Mouse (Mus musculus) lung, postnatal 0 days (tissue): ENCODE results near the gene Smc6. TPM values are rescaled to one million over a fixed set of nuclear protein-coding genes. Genes with fewer than 3 reads are reported as not detected.
A peak's percentile ranks its signal among the peaks of the same experiment; 100 is the strongest.

Source experiments
- ATAC-seq: fragments of 200-750 bp; cut with Nextera tagmentation; 2 replicates; pipeline ENCODE4 v1.8.0; 2017; ENCODE audit warnings: moderate library complexity
- DNase-seq: peaks from one replicate; pipeline ENCODE4 v3.0.0-alpha.2; 2016; ENCODE audit warnings: low spot score
- H3K27ac ChIP-seq: fragments of 300-500 bp; sonication (generic); 2 replicates; pipeline ENCODE4 v1.5.1; 2014; ENCODE audit warnings: antibody characterized with exemption, mild to moderate bottlenecking, low read length, mixed read lengths
- H3K27me3 ChIP-seq: fragments of 300-500 bp; sonication (generic); replicated peaks from 2 replicates; pipeline ENCODE4 v1.6.1; 2014; ENCODE audit warnings: low read length, mixed read lengths; ENCODE audit not compliant: insufficient read depth
- H3K36me3 ChIP-seq: fragments of 300-500 bp; sonication (generic); 2 replicates; pipeline ENCODE4 v1.6.1; 2014; ENCODE audit warnings: low read length, mixed read lengths; ENCODE audit not compliant: insufficient read depth
- H3K4me1 ChIP-seq: fragments of 300-500 bp; sonication (generic); 2 replicates; pipeline ENCODE4 v1.6.1; 2014; ENCODE audit warnings: antibody characterized with exemption, low read depth, low read length, mixed read lengths; ENCODE audit not compliant: insufficient read depth
- H3K4me2 ChIP-seq: fragments of 300-500 bp; sonication (generic); replicated peaks from 2 replicates; pipeline ENCODE4 v1.6.1; 2014; ENCODE audit warnings: low read depth, mild to moderate bottlenecking, low read length, moderate library complexity, mixed read lengths
- H3K4me3 ChIP-seq: fragments of 300-500 bp; sonication (generic); 2 replicates; pipeline ENCODE4 v1.5.1; 2014; ENCODE audit warnings: low read depth, low read length
- H3K9ac ChIP-seq: fragments of 300-500 bp; sonication (generic); replicated peaks from 2 replicates; pipeline ENCODE4 v1.6.1; 2014; ENCODE audit warnings: low read depth, mild to moderate bottlenecking
- H3K9me3 ChIP-seq: fragments of 300-500 bp; sonication (generic); 2 replicates; pipeline ENCODE4 v1.6.1; 2016; ENCODE audit warnings: low read length, mixed read lengths
- CTCF ChIP-seq: IDR thresholded peaks from 2 replicates; pipeline ENCODE4 v1.5.1; 2016; ENCODE audit warnings: antibody characterized with exemption, mild to moderate bottlenecking
- EP300 ChIP-seq: IDR thresholded peaks from 2 replicates; pipeline ENCODE4 v1.6.1; 2016; ENCODE audit warnings: antibody characterized with exemption, mild to moderate bottlenecking, control low read depth
- WGBS: fragments of 180-500 bp; shearing (Covaris S2); extraction: QIAGEN DNeasy Blood & Tissue Kit; methylation state at CpG from one replicate; pipeline ENCODE4 v1.1.7; 2014; 5-methylcytosine and 5-hydroxymethylcytosine counted together
- polyA plus RNA-seq: library from polyadenylated mRNA; unstranded; fragments of >200 nt; fragmentation: Nextera tagmentation; extraction: Ambion mirVana; gene quantifications from 2 replicates; pipeline ENCODE4 v1.2.1, GENCODE M21; 2015

Gene Smc6
- polyA plus RNA-seq, 1 experiment from 2014 or later: 98.7 TPM

GRCm38 (mm10) chr12:11276632-11277031 is 10.9 kb downstream of the Smc6 start:
- H3K4me2 ChIP-seq: no peak overlapping the region
- peaks cover 12% of the 10 kb centered on the region; the same call in 1 of the 2 replicates for H3K36me3 ChIP-seq
- DNase-seq (no peak), ATAC-seq (no peak)
- no peak overlapping the region for H3K27ac ChIP-seq
- H3K4me3 ChIP-seq: no peak overlapping the region
- no peaks in the 10 kb centered on the region for H3K27me3 ChIP-seq
- H3K9me3 ChIP-seq: no peaks in the 10 kb centered on the region
- WGBS: 99% methylated on average over 2 of the region's 2 CpGs
- H3K4me1 ChIP-seq: no peaks in the 10 kb centered on the region
- TF ChIP-seq CTCF: no peak
- TF ChIP-seq EP300: no peak
- H3K9ac ChIP-seq: no peak overlapping the region

- Histone ChIP-seq H3K4me3 (no peak overlapping the region), H3K36me3 (peaks cover 12% of the 10 kb centered on the region; the same call in 1 of the 2 replicates), H3K4me1 (no peaks in the 10 kb centered on the region), H3K9ac (no peak overlapping the region), H3K27ac (no peak overlapping the region), H3K9me3 (no peaks in the 10 kb centered on the region), H3K4me2 (no peak overlapping the region), H3K27me3 (no peaks in the 10 kb centered on the region)
- no peak for DNase-seq
- no peak for TF ChIP-seq CTCF
- TF ChIP-seq EP300: no peak
- no peak for ATAC-seq
- 88% methylated on average over 6 of the region's 6 CpGs for WGBS
These were observed 11.5 kb downstream of the Smc6 start for GRCm38 (mm10) chr12:11277207-11277606.

- peaks cover 13% of the 10 kb centered on the region; the same call in 1 of the 2 replicates for H3K36me3 ChIP-seq
- H3K4me2 ChIP-seq: no peak overlapping the region
- no peaks in the 10 kb centered on the region for H3K4me1 ChIP-seq
- TF ChIP-seq CTCF (no peak), EP300 (no peak)
- H3K9ac ChIP-seq: no peak overlapping the region
- WGBS: 79% methylated on average over 3 of the region's 3 CpGs
- no peak for DNase-seq
- H3K4me3 ChIP-seq: no peak overlapping the region
- H3K27me3 ChIP-seq: no peaks in the 10 kb centered on the region
- ATAC-seq: no peak
- H3K27ac ChIP-seq: no peak overlapping the region
- H3K9me3 ChIP-seq: no peaks in the 10 kb centered on the region
These were observed 14.2 kb downstream of the Smc6 start for GRCm38 (mm10) chr12:11279886-11280285.

GRCm38 (mm10) chr12:11281584-11281983 is 15.9 kb downstream of the Smc6 start:
- Histone ChIP-seq H3K9me3 (no peaks in the 10 kb centered on the region), H3K27me3 (no peaks in the 10 kb centered on the region), H3K4me2 (no peak overlapping the region), H3K36me3 (peaks cover 21% of the 10 kb centered on the region; the same call in 1 of the 2 replicates), H3K27ac (no peak overlapping the region), H3K4me3 (no peak overlapping the region), H3K9ac (no peak overlapping the region), H3K4me1 (no peaks in the 10 kb centered on the region)
- no peak for ATAC-seq
- no peak for DNase-seq
- TF ChIP-seq EP300 (no peak), CTCF (no peak)
- 90% methylated on average over 2 of the region's 2 CpGs for WGBS

- H3K4me2 ChIP-seq: no peak overlapping the region
- DNase-seq: no peak
- WGBS: 100% methylated on average over 2 of the region's 2 CpGs
- H3K9me3 ChIP-seq: no peaks in the 10 kb centered on the region
- no peak overlapping the region for H3K9ac ChIP-seq
- H3K27ac ChIP-seq: no peak overlapping the region
- H3K36me3 ChIP-seq: peaks cover 19% of the 10 kb centered on the region
- H3K4me3 ChIP-seq: no peak overlapping the region
- TF ChIP-seq EP300 (no peak), CTCF (peak; percentile 21; the same call in 1 of the 2 replicates)
- no peaks in the 10 kb centered on the region for H3K4me1 ChIP-seq
- no peaks in the 10 kb centered on the region for H3K27me3 ChIP-seq
- no peak for ATAC-seq
These were observed 20.7 kb downstream of the Smc6 start for GRCm38 (mm10) chr12:11286382-11286781.

- Histone ChIP-seq H3K4me1 (no peaks in the 10 kb centered on the region), H3K4me3 (no peak overlapping the region), H3K4me2 (no peak overlapping the region), H3K9me3 (no peaks in the 10 kb centered on the region), H3K27ac (no peak overlapping the region), H3K36me3 (peaks cover 26% of the 10 kb centered on the region; the same call in 1 of the 2 replicates), H3K27me3 (no peaks in the 10 kb centered on the region), H3K9ac (no peak overlapping the region)
- TF ChIP-seq CTCF: no peak
- TF ChIP-seq EP300: no peak
- DNase-seq (no peak), ATAC-seq (no peak)
- 93% methylated on average over 1 of the region's 1 CpGs for WGBS
These were observed 35.2 kb downstream of the Smc6 start for GRCm38 (mm10) chr12:11300858-11301257.
